Mouse (Mus musculus): ENCODE data around the gene Prkce. TPM values are rescaled to one million over a fixed set of nuclear protein-coding genes. Genes with fewer than 3 reads are reported as not detected.

Gene Prkce
- polyA plus RNA-seq, 1 experiment from 2014 or later = 4.4 TPM

- H3K27me3 ChIP-seq (ENCODE audit: control insufficient read depth, insufficient read depth, low read length) = no peaks in the 10 kb centered on the region
- no peaks in the 10 kb centered on the region for H3K9me3 ChIP-seq (replicated peaks; ENCODE audit: control insufficient read depth, low read length)
- H3K4me3 ChIP-seq (replicated peaks; ENCODE audit: low read length) = no peak overlapping the region
- no peaks in the 10 kb centered on the region for H3K36me3 ChIP-seq (ENCODE audit: control insufficient read depth, insufficient read depth, low read length)
- H3K9ac ChIP-seq (ENCODE audit: low read length) = no peak overlapping the region
- no peak for ATAC-seq (ENCODE audit: insufficient read depth, low FRiP score)
- peak overlapping the region; percentile 59 for H3K27ac ChIP-seq (ENCODE audit: low read length)
- H3K4me2 ChIP-seq (ENCODE audit: low read depth, low read length) = no peak overlapping the region
- 52% methylated on average over 15 of the region's 15 CpGs for WGBS
- H3K4me1 ChIP-seq (ENCODE audit: control insufficient read depth, insufficient read depth, low read length) = no peaks in the 10 kb centered on the region
These were observed 331.9 kb downstream of the Prkce start for GRCm38 (mm10) chr17:86499359-86500045.

GRCm38 (mm10) chr17:86501393-86501792, 333.8 kb downstream of the Prkce start:
- Histone ChIP-seq H3K27me3 (ENCODE audit: control insufficient read depth, insufficient read depth, low read length) (no peaks in the 10 kb centered on the region), H3K36me3 (ENCODE audit: control insufficient read depth, insufficient read depth, low read length) (no peaks in the 10 kb centered on the region), H3K4me3 (replicated peaks; ENCODE audit: low read length) (no peak overlapping the region), H3K4me1 (ENCODE audit: control insufficient read depth, insufficient read depth, low read length) (no peaks in the 10 kb centered on the region), H3K27ac (ENCODE audit: low read length) (no peak overlapping the region), H3K9me3 (replicated peaks; ENCODE audit: control insufficient read depth, low read length) (no peaks in the 10 kb centered on the region), H3K4me2 (ENCODE audit: low read depth, low read length) (no peak overlapping the region), H3K9ac (ENCODE audit: low read length) (no peak overlapping the region)
- WGBS = 83% methylated on average over 4 of the region's 4 CpGs
- no peak for ATAC-seq (ENCODE audit: insufficient read depth, low FRiP score)

DNA sequence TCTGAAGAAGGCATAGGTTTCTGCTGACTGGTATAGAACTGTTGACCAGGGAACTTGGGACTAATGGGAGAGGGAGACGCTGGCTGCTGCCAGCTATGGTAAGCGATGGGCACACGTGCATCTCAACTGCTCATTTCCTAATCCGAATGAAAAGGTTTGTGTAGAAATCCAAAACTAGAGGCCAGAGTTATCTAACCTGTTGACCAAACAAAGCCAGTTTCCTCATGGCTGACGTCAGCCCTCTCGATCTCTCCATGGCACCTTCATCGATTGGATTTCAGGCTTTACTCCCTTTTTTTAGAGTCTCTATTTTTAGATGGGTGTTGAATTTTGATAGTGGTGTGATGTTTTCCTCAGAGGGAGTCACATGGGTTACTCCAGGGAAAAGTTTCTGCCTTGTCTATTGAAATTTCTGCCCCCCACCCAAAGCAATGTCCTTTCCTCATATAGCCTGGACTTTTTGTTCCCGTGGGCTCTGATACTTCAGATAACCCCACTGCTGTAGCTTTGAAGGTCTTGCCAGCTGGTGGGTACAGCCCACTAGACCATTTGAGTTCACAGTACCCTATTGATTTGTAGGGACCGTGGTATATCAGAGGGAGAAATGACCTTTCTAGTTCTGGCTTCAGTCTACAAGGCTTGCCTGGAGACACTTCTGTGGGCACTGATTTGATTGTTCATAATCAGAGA, 335.8 kb downstream of the Prkce start:
- Histone ChIP-seq H3K9ac (ENCODE audit: low read length) (no peak overlapping the region), H3K4me2 (ENCODE audit: low read depth, low read length) (no peak overlapping the region), H3K4me3 (replicated peaks; ENCODE audit: low read length) (no peak overlapping the region), H3K9me3 (replicated peaks; ENCODE audit: control insufficient read depth, low read length) (no peaks in the 10 kb centered on the region), H3K36me3 (ENCODE audit: control insufficient read depth, insufficient read depth, low read length) (no peaks in the 10 kb centered on the region), H3K27ac (ENCODE audit: low read length) (no peak overlapping the region), H3K27me3 (ENCODE audit: control insufficient read depth, insufficient read depth, low read length) (no peaks in the 10 kb centered on the region), H3K4me1 (ENCODE audit: control insufficient read depth, insufficient read depth, low read length) (no peaks in the 10 kb centered on the region)
- no peak for ATAC-seq (ENCODE audit: insufficient read depth, low FRiP score)
- 88% methylated on average over 9 of the region's 9 CpGs for WGBS

DNA sequence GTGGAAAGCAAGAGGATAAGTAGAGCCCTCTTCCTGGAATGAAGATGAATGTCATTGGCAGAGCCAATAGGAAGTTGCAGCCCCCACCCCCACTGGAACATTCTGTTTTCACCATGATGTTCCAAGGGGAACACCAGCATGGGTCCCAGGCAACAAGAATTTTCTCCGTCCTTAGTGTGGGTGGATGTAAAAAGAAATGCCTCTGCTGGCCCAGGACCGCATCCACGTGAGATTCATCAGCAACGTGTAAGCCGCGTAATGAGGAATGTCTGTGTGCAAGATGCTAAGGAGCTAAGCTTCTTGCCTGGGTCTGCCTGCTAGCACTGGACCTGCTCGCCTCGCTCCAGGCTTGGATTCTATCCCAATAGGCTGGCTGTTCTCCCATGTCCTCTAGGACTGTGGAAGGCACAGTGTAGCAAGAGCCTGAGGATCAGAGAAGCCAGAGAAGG, 337.6 kb downstream of the Prkce start, which contains the start of gene Gm10309:
Gene Gm10309 (minus strand): TSS at position 50 of the 449 bp plus-strand sequence.
- Histone ChIP-seq H3K4me1 (ENCODE audit: control insufficient read depth, insufficient read depth, low read length) (no peaks in the 10 kb centered on the region), H3K4me2 (ENCODE audit: low read depth, low read length) (no peak within 1 kb of the TSS), H3K4me3 (replicated peaks; ENCODE audit: low read length) (no peak within 1 kb of the TSS), H3K9me3 (replicated peaks; ENCODE audit: control insufficient read depth, low read length) (no peaks in the 10 kb centered on the region), H3K27ac (ENCODE audit: low read length) (no peak within 1 kb of the TSS), H3K36me3 (ENCODE audit: control insufficient read depth, insufficient read depth, low read length) (no peaks in the 10 kb centered on the region), H3K9ac (ENCODE audit: low read length) (no peak within 1 kb of the TSS), H3K27me3 (ENCODE audit: control insufficient read depth, insufficient read depth, low read length) (no peaks in the 10 kb centered on the region)
- 79% methylated on average over 8 of the region's 8 CpGs for WGBS
- ATAC-seq (ENCODE audit: insufficient read depth, low FRiP score) = no peak

DNA sequence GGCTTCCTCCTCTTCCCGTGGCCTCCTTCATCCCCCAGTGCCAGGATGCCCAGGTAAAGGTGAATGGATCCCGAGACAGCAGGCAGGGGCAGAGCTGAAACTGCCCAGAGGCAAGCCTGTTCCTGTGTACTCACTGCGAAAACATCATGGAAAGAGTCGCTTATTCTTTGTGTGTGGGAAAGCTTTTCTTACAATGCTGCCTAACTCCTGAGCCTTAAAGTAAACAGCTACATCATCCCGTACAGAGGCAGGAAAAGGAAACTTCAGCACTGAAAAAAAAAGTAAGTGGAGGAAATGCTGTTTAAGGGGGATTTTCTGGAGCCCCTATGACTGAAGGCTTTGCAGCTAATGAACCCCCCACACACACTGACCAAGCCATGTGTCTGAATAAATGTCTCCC, 339.3 kb downstream of the Prkce start:
- H3K4me2 ChIP-seq (ENCODE audit: low read depth, low read length) = no peak overlapping the region
- H3K36me3 ChIP-seq (ENCODE audit: control insufficient read depth, insufficient read depth, low read length) = no peaks in the 10 kb centered on the region
- H3K27me3 ChIP-seq (ENCODE audit: control insufficient read depth, insufficient read depth, low read length) = no peaks in the 10 kb centered on the region
- H3K4me3 ChIP-seq (replicated peaks; ENCODE audit: low read length) = no peak overlapping the region
- ATAC-seq (ENCODE audit: insufficient read depth, low FRiP score) = no peak
- peak overlapping the region; percentile 32 for H3K9ac ChIP-seq (ENCODE audit: low read length)
- no peaks in the 10 kb centered on the region for H3K4me1 ChIP-seq (ENCODE audit: control insufficient read depth, insufficient read depth, low read length)
- no peaks in the 10 kb centered on the region for H3K9me3 ChIP-seq (replicated peaks; ENCODE audit: control insufficient read depth, low read length)
- peak overlapping the region; percentile 74 for H3K27ac ChIP-seq (ENCODE audit: low read length)
- WGBS = 39% methylated on average over 5 of the region's 5 CpGs

DNA sequence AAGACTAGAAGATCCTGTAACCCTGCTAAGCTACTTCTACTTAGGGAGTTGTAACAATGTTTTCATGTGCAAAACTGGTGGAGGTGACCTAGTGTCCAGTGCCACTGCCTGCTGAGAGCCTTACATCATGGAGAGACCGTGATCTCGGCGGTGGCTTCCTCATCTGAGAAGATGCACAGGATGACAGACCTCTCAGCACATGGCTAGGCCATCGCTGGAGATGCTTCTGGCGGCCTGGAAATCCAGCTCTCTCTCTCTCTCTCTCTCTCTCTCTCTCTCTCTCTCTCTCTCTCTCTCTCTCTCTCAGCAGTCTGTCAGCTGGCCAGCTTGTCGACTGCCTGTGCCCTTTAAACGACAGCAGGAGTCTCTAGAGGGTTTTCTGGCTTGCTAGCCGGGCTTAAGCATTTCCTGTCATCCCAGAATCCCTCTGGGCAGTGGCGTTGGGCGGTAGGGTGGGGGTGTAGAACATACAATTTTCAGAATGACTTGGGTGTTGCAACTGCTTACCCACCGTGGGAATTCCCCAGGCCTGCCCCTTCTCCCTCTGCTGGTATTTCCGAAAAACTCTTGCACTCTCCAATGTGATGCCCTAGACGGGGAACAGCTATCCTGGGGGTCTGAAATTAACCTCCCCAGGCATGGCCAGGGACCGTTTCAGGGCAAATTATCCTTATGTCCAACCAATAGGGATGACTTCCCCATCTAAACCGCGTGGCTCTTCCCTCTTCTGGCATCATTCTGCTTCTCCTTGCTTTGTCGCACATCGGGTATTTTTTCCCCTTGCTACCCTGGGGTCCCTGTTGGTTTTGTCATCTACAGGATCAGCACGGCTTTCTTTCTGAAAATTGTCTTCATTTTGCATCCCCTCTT, 340.0 kb downstream of the Prkce start:
- H3K9ac ChIP-seq (ENCODE audit: low read length) = no peak overlapping the region
- no peak for ATAC-seq (ENCODE audit: insufficient read depth, low FRiP score)
- H3K4me3 ChIP-seq (replicated peaks; ENCODE audit: low read length) = no peak overlapping the region
- no peaks in the 10 kb centered on the region for H3K36me3 ChIP-seq (ENCODE audit: control insufficient read depth, insufficient read depth, low read length)
- H3K4me1 ChIP-seq (ENCODE audit: control insufficient read depth, insufficient read depth, low read length) = no peaks in the 10 kb centered on the region
- H3K27ac ChIP-seq (ENCODE audit: low read length) = peak overlapping the region; percentile 19
- H3K27me3 ChIP-seq (ENCODE audit: control insufficient read depth, insufficient read depth, low read length) = no peaks in the 10 kb centered on the region
- no peak overlapping the region for H3K4me2 ChIP-seq (ENCODE audit: low read depth, low read length)
- WGBS = 64% methylated on average over 19 of the region's 19 CpGs
- H3K9me3 ChIP-seq (replicated peaks; ENCODE audit: control insufficient read depth, low read length) = no peaks in the 10 kb centered on the region

- 76% methylated on average over 3 of the region's 3 CpGs for WGBS
- Histone ChIP-seq H3K4me1 (ENCODE audit: control insufficient read depth, insufficient read depth, low read length) (no peaks in the 10 kb centered on the region), H3K36me3 (ENCODE audit: control insufficient read depth, insufficient read depth, low read length) (no peaks in the 10 kb centered on the region), H3K4me2 (ENCODE audit: low read depth, low read length) (no peak overlapping the region), H3K9ac (ENCODE audit: low read length) (no peak overlapping the region), H3K27me3 (ENCODE audit: control insufficient read depth, insufficient read depth, low read length) (no peaks in the 10 kb centered on the region), H3K27ac (ENCODE audit: low read length) (no peak overlapping the region; the same call in 1 of the 2 replicates), H3K4me3 (replicated peaks; ENCODE audit: low read length) (no peak overlapping the region), H3K9me3 (replicated peaks; ENCODE audit: control insufficient read depth, low read length) (no peaks in the 10 kb centered on the region)
- no peak for ATAC-seq (ENCODE audit: insufficient read depth, low FRiP score)
These were observed 340.6 kb downstream of the Prkce start for GRCm38 (mm10) chr17:86508212-86508490.

DNA sequence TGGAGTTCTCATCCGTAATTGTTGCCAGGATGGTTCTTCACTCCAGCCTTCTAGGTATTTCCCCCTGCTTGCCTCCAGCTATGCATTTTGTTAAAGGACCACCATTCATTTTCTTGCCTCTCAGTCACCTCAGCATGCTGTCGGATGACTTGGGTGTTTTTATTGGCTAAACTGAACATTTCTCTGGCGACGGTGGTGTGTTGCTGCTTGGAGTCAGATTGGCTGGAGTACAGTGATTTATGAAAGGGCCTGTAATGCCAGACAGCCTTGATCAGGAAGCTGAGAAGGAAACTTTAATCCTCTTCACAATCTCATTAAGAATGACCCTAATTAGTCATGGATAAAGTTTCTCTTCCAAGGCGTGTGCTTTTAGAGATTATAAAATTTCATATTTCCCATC, 342.3 kb downstream of the Prkce start:
- Histone ChIP-seq H3K9me3 (replicated peaks; ENCODE audit: control insufficient read depth, low read length) (no peaks in the 10 kb centered on the region), H3K4me1 (ENCODE audit: control insufficient read depth, insufficient read depth, low read length) (peaks cover 3% of the 10 kb centered on the region; the same call in 1 of the 2 replicates), H3K27ac (ENCODE audit: low read length) (no peak overlapping the region), H3K4me3 (replicated peaks; ENCODE audit: low read length) (no peak overlapping the region), H3K36me3 (ENCODE audit: control insufficient read depth, insufficient read depth, low read length) (no peaks in the 10 kb centered on the region), H3K4me2 (ENCODE audit: low read depth, low read length) (no peak overlapping the region), H3K27me3 (ENCODE audit: control insufficient read depth, insufficient read depth, low read length) (no peaks in the 10 kb centered on the region), H3K9ac (ENCODE audit: low read length) (no peak overlapping the region)
- no peak for ATAC-seq (ENCODE audit: insufficient read depth, low FRiP score)
- 57% methylated on average over 5 of the region's 5 CpGs for WGBS

Measured in stomach, embryonic 16.5 days (tissue).